Mouse (Mus musculus) intestine, postnatal 0 days (tissue): ENCODE data around the gene Zfhx2. TPM values are rescaled to one million over a fixed set of nuclear protein-coding genes. Genes with fewer than 3 reads are reported as not detected.
A peak's percentile ranks its signal among the peaks of the same experiment; 100 is the strongest.

ENCODE experiments used
- ATAC-seq: fragments of 200-750 bp; cut with Nextera tagmentation; 2 replicates; pipeline ENCODE4 v1.8.0; 2017; ENCODE audit warnings: mild to moderate bottlenecking, moderate TSS enrichment, moderate library complexity
- H3K27ac ChIP-seq: fragments of 300-500 bp; sonication (generic); 2 replicates; pipeline ENCODE4 v1.5.1; 2014; ENCODE audit warnings: mild to moderate bottlenecking, low read depth, low read length, moderate library complexity
- H3K27me3 ChIP-seq: fragments of 300-500 bp; sonication (generic); replicated peaks from 2 replicates; pipeline ENCODE4 v1.6.1; 2014; ENCODE audit warnings: low read length, mixed read lengths; ENCODE audit not compliant: control insufficient read depth, insufficient read depth
- H3K36me3 ChIP-seq: fragments of 300-500 bp; sonication (generic); 2 replicates; pipeline ENCODE4 v1.6.1; 2014; ENCODE audit warnings: mild to moderate bottlenecking, moderate library complexity; ENCODE audit not compliant: control insufficient read depth, insufficient read depth
- H3K4me1 ChIP-seq: fragments of 300-500 bp; sonication (generic); replicated peaks from 2 replicates; pipeline ENCODE4 v1.6.1; 2014; ENCODE audit warnings: antibody characterized with exemption, low read length, mixed read lengths; ENCODE audit not compliant: control insufficient read depth, insufficient read depth
- H3K4me2 ChIP-seq: fragments of 300-500 bp; sonication (generic); replicated peaks from 2 replicates; pipeline ENCODE4 v1.6.1; 2014; ENCODE audit warnings: low read depth, mild to moderate bottlenecking, moderate library complexity
- H3K4me3 ChIP-seq: fragments of 300-500 bp; sonication (generic); 2 replicates; pipeline ENCODE4 v1.5.1; 2014; ENCODE audit warnings: low read depth, low read length
- H3K9ac ChIP-seq: fragments of 300-500 bp; sonication (generic); 2 replicates; pipeline ENCODE4 v1.6.1; 2014; ENCODE audit warnings: mild to moderate bottlenecking, low read depth, low read length
- H3K9me3 ChIP-seq: fragments of 300-500 bp; sonication (generic); 2 replicates; pipeline ENCODE4 v1.6.1; 2016; ENCODE audit warnings: mixed run types; ENCODE audit not compliant: control insufficient read depth
- CTCF ChIP-seq: sonication (generic); IDR thresholded peaks from 2 replicates; pipeline ENCODE4 v1.5.1; 2016; ENCODE audit warnings: low read depth, mild to moderate bottlenecking, control low read depth, antibody characterized with exemption, moderate library complexity
- WGBS: fragments of 180-500 bp; shearing (Covaris S2); extraction: QIAGEN DNeasy Blood & Tissue Kit; methylation state at CpG from one replicate; pipeline ENCODE4 v1.1.7; 2014; 5-methylcytosine and 5-hydroxymethylcytosine counted together
- polyA plus RNA-seq: library from polyadenylated mRNA; unstranded; fragments of >200 nt; fragmentation: Nextera tagmentation; extraction: Ambion mirVana; gene quantifications from 2 replicates; pipeline ENCODE4 v1.2.1, GENCODE M21; 2015

Gene Zfhx2
- polyA plus RNA-seq, 1 experiment from 2014 or later = 0.87 TPM

DNA sequence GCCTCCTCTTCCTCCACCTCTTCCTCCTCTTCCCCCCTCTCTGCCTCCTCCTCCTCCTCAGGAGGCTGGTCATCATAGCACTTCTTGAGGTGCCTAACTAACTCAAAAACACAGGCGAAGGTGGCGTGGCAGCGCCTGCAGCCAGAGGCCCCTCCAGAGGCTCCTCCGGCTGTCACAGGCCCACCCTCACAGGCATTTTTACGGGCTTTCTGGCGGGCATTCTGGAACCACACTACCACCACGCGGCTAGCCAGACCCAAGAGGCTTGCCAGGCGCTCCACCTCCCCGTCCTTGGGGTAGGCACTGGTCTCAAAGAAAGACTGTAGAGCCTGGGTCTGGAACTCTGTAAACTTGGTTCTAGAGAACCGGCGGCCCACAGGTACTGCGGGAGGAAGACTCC is 26.7 kb downstream of the Zfhx2 start:
- Histone ChIP-seq H3K27me3 (no peaks in the 10 kb centered on the region), H3K9me3 (no peaks in the 10 kb centered on the region), H3K27ac (no peak overlapping the region), H3K4me2 (no peak overlapping the region), H3K4me3 (no peak overlapping the region), H3K36me3 (peaks cover 8% of the 10 kb centered on the region; the same call in 1 of the 2 replicates), H3K9ac (no peak overlapping the region), H3K4me1 (no peaks in the 10 kb centered on the region)
- TF ChIP-seq CTCF = no peak
- no peak for ATAC-seq
- WGBS = 88% methylated on average over 13 of the region's 13 CpGs

DNA sequence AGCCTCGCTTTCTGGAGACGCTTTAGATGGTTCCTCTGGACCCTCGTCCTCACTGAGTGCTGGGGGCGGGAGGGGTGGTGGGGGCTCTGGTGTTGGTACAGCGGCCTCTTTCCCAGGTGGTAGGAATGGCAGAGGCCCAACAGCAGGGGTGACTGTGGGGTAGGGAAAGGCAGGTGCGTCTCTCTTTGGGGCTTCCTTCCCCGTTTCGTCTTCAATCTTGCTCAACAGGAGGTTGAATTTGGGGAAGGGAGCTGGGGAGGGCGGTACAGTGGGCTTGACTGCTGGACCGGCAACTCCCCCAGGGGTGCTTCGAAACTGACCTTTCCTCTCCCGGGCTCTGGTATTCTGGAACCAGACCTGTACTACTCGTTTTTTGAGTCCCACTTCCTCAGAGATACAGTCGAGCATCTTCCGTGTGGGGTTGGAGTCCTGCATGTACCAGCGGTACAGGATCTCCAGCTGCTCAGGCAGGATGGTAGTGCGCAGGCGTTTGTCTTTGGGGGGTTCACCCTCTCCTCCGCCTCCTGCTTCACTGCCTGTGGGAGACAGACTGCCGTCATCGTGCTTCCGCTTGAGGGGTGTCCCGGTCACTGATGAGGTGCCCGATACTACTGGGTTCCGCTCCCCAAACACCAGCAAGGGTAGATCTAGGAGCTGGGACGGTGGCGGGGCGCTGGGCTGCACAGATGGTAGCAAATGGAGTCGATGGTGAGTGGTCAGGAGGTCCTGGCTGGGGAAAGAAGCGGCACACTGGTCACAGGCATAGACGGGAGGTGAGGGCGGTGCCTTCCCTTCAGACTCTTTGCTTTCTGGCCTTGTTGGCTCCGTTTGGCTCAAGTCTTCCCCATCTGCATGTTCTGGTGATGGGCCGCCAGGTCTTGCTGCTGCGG is 27.4 kb downstream of the Zfhx2 start:
- H3K27ac ChIP-seq = no peak overlapping the region
- no peaks in the 10 kb centered on the region for H3K9me3 ChIP-seq
- no peak for ATAC-seq
- no peak overlapping the region for H3K4me2 ChIP-seq
- WGBS = 78% methylated on average over 35 of the region's 35 CpGs
- H3K27me3 ChIP-seq = no peaks in the 10 kb centered on the region
- H3K9ac ChIP-seq = no peak overlapping the region
- H3K4me3 ChIP-seq = no peak overlapping the region
- TF ChIP-seq CTCF = no peak
- peaks cover 8% of the 10 kb centered on the region; the same call in 1 of the 2 replicates for H3K36me3 ChIP-seq
- H3K4me1 ChIP-seq = no peaks in the 10 kb centered on the region

DNA sequence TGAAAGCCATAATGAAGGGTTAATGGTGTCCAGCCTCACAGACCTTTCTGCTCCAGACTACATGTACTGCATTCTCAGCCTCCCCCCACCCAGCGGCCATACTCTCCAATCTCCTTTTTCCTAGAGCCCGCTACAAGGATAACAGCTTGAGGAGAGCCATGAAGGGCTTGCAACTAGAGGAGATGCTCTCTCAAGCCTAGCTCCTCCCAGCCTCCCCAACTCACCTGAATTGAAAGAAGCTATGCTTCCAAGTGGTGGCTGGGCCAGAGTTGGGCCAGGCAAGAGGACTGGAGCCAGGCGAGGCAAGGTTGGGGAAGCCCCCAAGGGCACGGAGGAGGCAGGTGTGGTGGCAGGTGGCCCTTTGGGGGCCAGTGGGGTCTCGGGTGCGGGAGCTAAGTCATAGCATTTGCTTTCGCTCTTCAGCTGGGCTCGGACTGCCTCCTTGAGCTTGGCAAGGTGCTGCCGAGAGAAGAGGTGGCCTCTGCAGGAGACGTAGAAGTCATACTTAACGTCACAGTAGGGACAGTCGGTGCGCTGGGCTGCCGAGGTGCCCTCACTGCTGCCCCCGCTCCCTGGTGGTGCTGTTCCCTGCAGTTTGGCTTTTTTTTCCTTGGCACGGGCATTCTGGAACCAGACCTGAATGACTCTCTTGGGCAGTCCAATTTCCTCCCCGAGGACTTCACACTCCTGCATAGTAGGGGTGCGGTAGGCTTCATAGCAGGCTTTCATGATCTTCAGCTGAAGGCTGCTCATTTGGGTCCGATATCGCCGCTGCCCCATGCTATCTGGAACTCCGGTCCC is 28.3 kb downstream of the Zfhx2 start:
- Histone ChIP-seq H3K4me3 (no peak overlapping the region), H3K27ac (no peak overlapping the region), H3K9me3 (no peaks in the 10 kb centered on the region), H3K9ac (no peak overlapping the region), H3K36me3 (peaks cover 8% of the 10 kb centered on the region; the same call in 1 of the 2 replicates), H3K4me1 (no peaks in the 10 kb centered on the region), H3K27me3 (no peaks in the 10 kb centered on the region), H3K4me2 (no peak overlapping the region)
- ATAC-seq = no peak
- 87% methylated on average over 22 of the region's 22 CpGs for WGBS
- TF ChIP-seq CTCF = no peak

DNA sequence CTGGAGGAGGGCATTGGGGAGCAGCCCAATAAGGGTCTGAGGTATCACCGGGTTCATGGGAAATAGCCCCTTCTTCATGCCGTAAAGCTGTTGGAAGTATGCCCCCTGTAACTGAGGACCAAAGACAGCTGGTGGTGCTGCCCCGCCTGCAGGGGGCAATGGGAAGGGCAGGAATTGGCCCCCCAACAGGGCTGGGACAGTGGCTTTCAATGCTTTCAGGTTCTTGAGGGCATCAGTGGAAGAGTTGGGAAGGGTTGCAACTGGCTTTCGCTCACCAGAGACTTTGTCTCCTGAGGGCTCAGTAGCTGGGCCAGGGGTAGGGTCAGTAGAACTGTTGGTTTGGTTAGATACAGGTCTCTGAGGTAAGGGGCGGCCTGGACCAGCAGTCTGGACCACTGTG is 29.0 kb downstream of the Zfhx2 start:
- Histone ChIP-seq H3K27me3 (no peaks in the 10 kb centered on the region), H3K4me2 (no peak overlapping the region), H3K4me3 (no peak overlapping the region), H3K4me1 (no peaks in the 10 kb centered on the region), H3K9ac (no peak overlapping the region), H3K36me3 (peaks cover 8% of the 10 kb centered on the region; the same call in 1 of the 2 replicates), H3K27ac (no peak overlapping the region), H3K9me3 (no peaks in the 10 kb centered on the region)
- 88% methylated on average over 5 of the region's 5 CpGs for WGBS
- TF ChIP-seq CTCF = no peak
- ATAC-seq = 0 out of 2 replicates have a peak, but pooled peaks have one; percentile 16

DNA sequence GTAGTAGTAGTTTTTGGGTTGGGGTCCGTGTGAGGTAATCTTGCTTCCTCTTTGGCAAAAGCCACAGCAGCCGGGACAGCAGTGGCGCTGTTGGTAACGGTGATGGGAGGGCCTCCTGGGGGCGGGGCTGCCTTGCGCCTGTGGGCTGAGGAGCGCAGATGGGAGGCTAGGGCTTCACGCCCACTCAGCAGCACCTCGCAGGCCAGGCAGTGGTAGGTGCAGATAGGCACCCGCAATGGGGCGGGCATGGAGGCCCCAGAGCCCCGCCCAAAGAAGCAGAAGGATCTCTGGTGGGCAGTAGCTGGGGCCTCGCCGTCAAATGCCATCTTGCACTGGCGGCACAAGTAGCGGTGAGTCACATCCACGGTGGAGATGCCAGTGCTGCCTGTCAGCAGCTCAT is 29.5 kb downstream of the Zfhx2 start:
- no peaks in the 10 kb centered on the region for H3K27me3 ChIP-seq
- ATAC-seq = no peak
- H3K4me1 ChIP-seq = no peaks in the 10 kb centered on the region
- H3K4me2 ChIP-seq = no peak overlapping the region
- 36% methylated on average over 17 of the region's 17 CpGs for WGBS
- TF ChIP-seq CTCF = no peak
- H3K4me3 ChIP-seq = no peak overlapping the region
- H3K36me3 ChIP-seq = peaks cover 8% of the 10 kb centered on the region; the same call in 1 of the 2 replicates
- no peaks in the 10 kb centered on the region for H3K9me3 ChIP-seq
- H3K9ac ChIP-seq = no peak overlapping the region
- H3K27ac ChIP-seq = no peak overlapping the region

DNA sequence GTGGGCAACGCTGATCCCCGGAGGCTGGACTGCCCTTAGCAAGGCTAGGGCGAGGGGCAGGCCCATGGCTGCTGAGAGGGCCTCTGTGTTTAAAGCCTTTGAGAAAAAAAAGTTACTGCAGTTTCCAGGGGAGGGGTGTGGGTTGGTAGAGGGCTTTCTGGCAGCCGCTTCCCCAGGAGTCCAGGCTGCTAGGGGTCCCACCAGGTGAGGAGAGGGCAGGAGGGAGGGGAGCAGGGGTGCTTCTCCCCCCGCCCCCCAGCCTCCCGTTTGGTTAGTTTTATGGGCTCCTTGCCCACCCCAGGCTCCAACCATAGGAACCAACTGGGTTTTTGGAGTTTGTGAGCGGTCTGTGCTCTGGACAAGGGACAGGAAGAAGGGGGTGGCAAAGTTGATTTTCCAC is 30.3 kb downstream of the Zfhx2 start:
- Histone ChIP-seq H3K4me3 (no peak overlapping the region), H3K4me2 (no peak overlapping the region), H3K27me3 (no peaks in the 10 kb centered on the region), H3K36me3 (peaks cover 8% of the 10 kb centered on the region; the same call in 1 of the 2 replicates), H3K9ac (no peak overlapping the region), H3K27ac (no peak overlapping the region), H3K9me3 (no peaks in the 10 kb centered on the region), H3K4me1 (no peaks in the 10 kb centered on the region)
- ATAC-seq = no peak
- TF ChIP-seq CTCF = no peak
- WGBS = 54% methylated on average over 7 of the region's 7 CpGs
